Mouse (Mus musculus): ENCODE measurements around the gene Gm14408. TPM values are rescaled to one million over a fixed set of nuclear protein-coding genes. Genes with fewer than 3 reads are reported as not detected.
"Not testable (repeated sequence)": the region's sequence is repeated elsewhere in the genome, so short reads cannot be mapped to it uniquely, and the experiment has no call there.

Gm14408 gene
- not detected for total RNA-seq (2021)
- long read RNA-seq, experiment 1: 0 reads
- long read RNA-seq, experiment 2: 0 reads

DNA sequence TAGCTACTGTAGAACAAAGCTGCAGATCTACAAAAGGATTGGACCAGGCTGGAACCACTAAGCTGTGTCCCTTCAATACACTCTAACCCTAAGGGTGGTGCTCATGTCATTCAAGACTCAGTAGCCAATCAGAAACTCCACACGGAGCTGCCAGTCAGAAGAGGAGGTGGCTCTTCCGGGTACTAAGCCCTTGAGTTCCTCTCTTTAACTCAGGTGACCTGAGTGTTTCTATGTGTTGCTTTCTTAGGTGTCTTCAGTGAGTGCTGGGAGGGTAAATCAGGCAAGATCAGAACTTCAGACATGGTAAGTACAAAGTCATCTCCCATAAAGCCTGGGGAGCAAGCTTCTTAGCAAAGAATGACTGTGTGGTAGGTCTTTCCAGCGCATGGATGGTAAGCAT is at the start of gene Gm14408:
Gm14408 (plus strand) TSS at position 301 of the 400 bp plus-strand sequence.
- not testable (repeated sequence) for DNase-seq

DNA sequence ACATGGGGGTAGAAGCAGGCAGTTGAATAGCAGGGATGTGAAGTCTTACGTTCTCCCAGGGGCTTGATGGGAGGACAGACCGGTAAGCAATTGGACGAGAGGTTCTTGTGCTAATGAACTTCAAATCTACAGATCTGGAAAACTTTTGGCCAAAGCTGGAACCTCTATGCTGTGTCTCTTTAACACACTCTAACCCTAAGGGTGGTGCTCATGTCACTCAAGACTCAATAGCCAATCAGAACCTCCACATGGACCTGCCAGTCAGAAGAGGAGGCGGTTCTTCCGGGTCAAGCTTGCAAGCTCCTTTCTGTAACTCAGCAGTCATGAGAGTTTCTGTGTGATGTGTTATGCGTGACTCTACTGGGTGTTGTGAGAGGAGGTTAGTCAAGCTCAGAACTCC is 32.6 kb upstream of the Gm14408 start, which contains the start of gene Gm14295:
Gm14295 (plus strand) TSS at position 301 of the 400 bp plus-strand sequence.
- DNase-seq: not testable (repeated sequence)

DNA sequence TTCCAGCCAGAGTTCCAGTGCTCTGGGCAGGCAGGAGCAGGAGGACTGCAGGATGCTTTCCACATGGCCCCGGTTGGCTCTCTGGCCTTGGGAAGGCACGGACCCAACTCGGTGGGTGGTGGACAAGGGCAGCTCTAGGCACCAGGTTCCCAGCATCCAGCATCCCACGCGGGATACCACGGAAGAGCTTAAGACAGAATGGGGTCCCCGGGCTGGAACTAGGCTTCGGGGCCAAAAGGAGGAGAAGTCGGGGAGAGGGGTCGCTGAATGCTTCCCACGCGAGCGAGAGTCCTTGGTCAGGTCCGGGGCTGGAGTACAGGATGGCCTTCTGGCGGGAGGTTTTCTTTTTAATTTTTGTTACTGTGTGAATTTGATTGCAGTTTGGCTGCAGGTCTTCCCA is 32.2 kb upstream of the Gm14408 start:
- DNase-seq: not testable (repeated sequence)

Other genes with a start within 250 kb of the Gm14408 start
- gene Gm14308, start 194.8 kb upstream of the Gm14408 start, total RNA-seq (2021): 1 to 10 TPM; 3.2 to 3.8 TPM
- 10 to 100 TPM; 11.3 to 11.9 TPM for gene Zfp973, start 160.6 kb upstream of the Gm14408 start, total RNA-seq (2021)
- gene Gm14305, start 122.8 kb upstream of the Gm14408 start, total RNA-seq (2021): 10 to 100 TPM in 1 of 2 experiments, 1 to 10 TPM in 1; 9.0 to 14.2 TPM
- 10 to 100 TPM in 1 of 2 experiments, 1 to 10 TPM in 1; 9.1 to 13.8 TPM for gene Gm14295, start 32.5 kb upstream of the Gm14408 start, total RNA-seq (2021)
- gene Gm14296, start 96.7 kb downstream of the Gm14408 start, total RNA-seq (2021): 1 to 10 TPM; 6.9 to 9.8 TPM
- 10 to 100 TPM; 28.0 to 38.1 TPM for gene Gm14419, start 169.8 kb downstream of the Gm14408 start, total RNA-seq (2021)
- 1 to 10 TPM in 1 of 2 experiments, under 1 TPM in 1; 0.26 to 1.2 TPM for gene Gm14401, start 243.2 kb downstream of the Gm14408 start, total RNA-seq (2021)